Mouse (Mus musculus) limb, embryonic 11.5 days (tissue): ENCODE data around the gene Osbpl9. TPM values are rescaled to one million over a fixed set of nuclear protein-coding genes. Genes with fewer than 3 reads are reported as not detected.

ENCODE experiments used
- ATAC-seq: fragments of 200-750 bp; cut with Nextera tagmentation; 2 replicates; pipeline ENCODE4 v1.8.0; 2017; ENCODE audit warnings: low read depth; ENCODE audit not compliant: insufficient number of reproducible peaks, low FRiP score, low TSS enrichment
- DNase-seq: peaks from one replicate; pipeline ENCODE4 v3.0.0-alpha.2; 2015; ENCODE audit warnings: low spot score
- H3K27ac ChIP-seq: fragments of 300-500 bp; sonication (generic); replicated peaks from 2 replicates; pipeline ENCODE4 v1.5.1; 2014; ENCODE audit warnings: low read depth, mild to moderate bottlenecking, low read length
- H3K27me3 ChIP-seq: fragments of 300-500 bp; sonication (generic); 2 replicates; pipeline ENCODE4 v1.6.1; 2014; ENCODE audit warnings: mild to moderate bottlenecking, low read length, mixed read lengths; ENCODE audit not compliant: control insufficient read depth, insufficient read depth
- H3K36me3 ChIP-seq: fragments of 300-500 bp; sonication (generic); 2 replicates; pipeline ENCODE4 v1.6.1; 2014; ENCODE audit warnings: mild to moderate bottlenecking, low read length, moderate library complexity, mixed read lengths; ENCODE audit not compliant: control insufficient read depth, insufficient read depth
- H3K4me1 ChIP-seq: fragments of 300-500 bp; sonication (generic); 2 replicates; pipeline ENCODE4 v1.6.1; 2014; ENCODE audit warnings: low read length, mixed read lengths; ENCODE audit not compliant: control insufficient read depth, insufficient read depth
- H3K4me2 ChIP-seq: fragments of 300-500 bp; sonication (generic); 2 replicates; pipeline ENCODE4 v1.6.1; 2014; ENCODE audit warnings: low read depth, mild to moderate bottlenecking, moderate library complexity; ENCODE audit not compliant: severe bottlenecking
- H3K4me3 ChIP-seq: fragments of 300-500 bp; sonication (generic); 2 replicates; pipeline ENCODE4 v1.5.1; 2014; ENCODE audit warnings: low read depth, low read length
- H3K9ac ChIP-seq: fragments of 300-500 bp; sonication (generic); 2 replicates; pipeline ENCODE4 v1.6.1; 2014; ENCODE audit warnings: mild to moderate bottlenecking, low read length
- H3K9me3 ChIP-seq: fragments of 300-500 bp; sonication (generic); 2 replicates; pipeline ENCODE4 v1.6.1; 2016; ENCODE audit warnings: low read length; ENCODE audit not compliant: control insufficient read depth
- WGBS: fragments of 180-500 bp; shearing (Covaris S2); extraction: QIAGEN DNeasy Blood & Tissue Kit; methylation state at CpG from one replicate; pipeline ENCODE4 v1.1.7; 2014; 5-methylcytosine and 5-hydroxymethylcytosine counted together
- polyA plus RNA-seq: library from polyadenylated mRNA; unstranded; fragments of >200 nt; fragmentation: Nextera tagmentation; extraction: Ambion mirVana; gene quantifications from 2 replicates; pipeline ENCODE4 v1.2.1, GENCODE M21; 2014

Gene Osbpl9
- polyA plus RNA-seq, 1 experiment from 2014 or later = 71.9 TPM

- H3K9me3 ChIP-seq = no peaks in the 10 kb centered on the region; the same call in 1 of the 2 replicates
- H3K9ac ChIP-seq = no peak overlapping the region
- H3K27me3 ChIP-seq = no peaks in the 10 kb centered on the region
- H3K4me2 ChIP-seq = no peak overlapping the region
- H3K4me3 ChIP-seq = no peak overlapping the region
- peaks cover 22% of the 10 kb centered on the region for H3K36me3 ChIP-seq
- DNase-seq = no peak
- H3K4me1 ChIP-seq = no peaks in the 10 kb centered on the region
- ATAC-seq = no peak
- no peak overlapping the region for H3K27ac ChIP-seq
- 89% methylated on average over 5 of the region's 5 CpGs for WGBS
Observed at GRCm38 (mm10) chr4:109065714-109066113, 136.4 kb downstream of the Osbpl9 start.

GRCm38 (mm10) chr4:109064941-109065340 lies 137.1 kb downstream of the Osbpl9 start:
- ATAC-seq (no peak), DNase-seq (no peak)
- WGBS = 89% methylated on average over 6 of the region's 6 CpGs
- Histone ChIP-seq H3K27me3 (no peaks in the 10 kb centered on the region), H3K4me2 (no peak overlapping the region), H3K4me1 (no peaks in the 10 kb centered on the region), H3K36me3 (peaks cover 26% of the 10 kb centered on the region), H3K9me3 (no peaks in the 10 kb centered on the region; the same call in 1 of the 2 replicates), H3K27ac (no peak overlapping the region), H3K4me3 (no peak overlapping the region), H3K9ac (no peak overlapping the region)

- Histone ChIP-seq H3K4me3 (no peak overlapping the region), H3K27me3 (no peaks in the 10 kb centered on the region), H3K36me3 (peaks cover 24% of the 10 kb centered on the region), H3K4me1 (no peaks in the 10 kb centered on the region), H3K9me3 (no peaks in the 10 kb centered on the region), H3K9ac (no peak overlapping the region), H3K4me2 (no peak overlapping the region), H3K27ac (no peak overlapping the region)
- 97% methylated on average over 4 of the region's 4 CpGs for WGBS
- DNase-seq (no peak), ATAC-seq (no peak)
Observed at GRCm38 (mm10) chr4:109059255-109059821, 142.7 kb downstream of the Osbpl9 start.

GRCm38 (mm10) chr4:109057640-109058039 lies 144.4 kb downstream of the Osbpl9 start:
- Histone ChIP-seq H3K36me3 (peaks cover 26% of the 10 kb centered on the region), H3K9ac (no peak overlapping the region), H3K9me3 (no peaks in the 10 kb centered on the region), H3K4me3 (no peak overlapping the region), H3K4me2 (no peak overlapping the region), H3K27me3 (no peaks in the 10 kb centered on the region), H3K4me1 (no peaks in the 10 kb centered on the region), H3K27ac (no peak overlapping the region)
- ATAC-seq (no peak), DNase-seq (no peak)
- 94% methylated on average over 8 of the region's 8 CpGs for WGBS

GRCm38 (mm10) chr4:109056351-109056750 lies 145.7 kb downstream of the Osbpl9 start:
- H3K4me2 ChIP-seq = no peak overlapping the region
- DNase-seq (no peak), ATAC-seq (no peak)
- no peak overlapping the region for H3K27ac ChIP-seq
- 84% methylated on average over 7 of the region's 7 CpGs for WGBS
- peaks cover 20% of the 10 kb centered on the region for H3K36me3 ChIP-seq
- no peak overlapping the region for H3K4me3 ChIP-seq
- no peaks in the 10 kb centered on the region for H3K9me3 ChIP-seq
- H3K4me1 ChIP-seq = no peaks in the 10 kb centered on the region
- no peaks in the 10 kb centered on the region for H3K27me3 ChIP-seq
- H3K9ac ChIP-seq = no peak overlapping the region

GRCm38 (mm10) chr4:109054003-109054402 lies 148.1 kb downstream of the Osbpl9 start:
- 83% methylated on average over 9 of the region's 9 CpGs for WGBS
- Histone ChIP-seq H3K4me2 (no peak overlapping the region), H3K36me3 (peaks cover 12% of the 10 kb centered on the region), H3K9me3 (no peaks in the 10 kb centered on the region), H3K27me3 (no peaks in the 10 kb centered on the region), H3K9ac (no peak overlapping the region), H3K4me1 (no peaks in the 10 kb centered on the region), H3K27ac (no peak overlapping the region), H3K4me3 (no peak overlapping the region)
- ATAC-seq (no peak), DNase-seq (no peak)

GRCm38 (mm10) chr4:109052282-109052681 lies 149.8 kb downstream of the Osbpl9 start:
- WGBS = 83% methylated on average over 1 of the region's 1 CpGs
- DNase-seq (no peak), ATAC-seq (no peak)
- H3K4me3 ChIP-seq = no peak overlapping the region
- H3K9ac ChIP-seq = no peak overlapping the region
- H3K27me3 ChIP-seq = no peaks in the 10 kb centered on the region
- no peak overlapping the region for H3K4me2 ChIP-seq
- no peaks in the 10 kb centered on the region for H3K9me3 ChIP-seq
- no peak overlapping the region for H3K27ac ChIP-seq
- H3K36me3 ChIP-seq = peaks cover 12% of the 10 kb centered on the region
- no peaks in the 10 kb centered on the region for H3K4me1 ChIP-seq

- no peaks in the 10 kb centered on the region for H3K27me3 ChIP-seq
- H3K4me1 ChIP-seq = no peaks in the 10 kb centered on the region
- H3K4me2 ChIP-seq = no peak overlapping the region
- peaks cover 11% of the 10 kb centered on the region; the same call in 1 of the 2 replicates for H3K36me3 ChIP-seq
- no peak overlapping the region for H3K9ac ChIP-seq
- no peak overlapping the region for H3K4me3 ChIP-seq
- no peaks in the 10 kb centered on the region for H3K9me3 ChIP-seq
- DNase-seq (no peak), ATAC-seq (no peak)
- 92% methylated on average over 4 of the region's 4 CpGs for WGBS
- no peak overlapping the region for H3K27ac ChIP-seq
Observed at GRCm38 (mm10) chr4:109048258-109048657, 153.8 kb downstream of the Osbpl9 start.

GRCm38 (mm10) chr4:109043756-109044155 lies 158.3 kb downstream of the Osbpl9 start:
- Histone ChIP-seq H3K9me3 (no peaks in the 10 kb centered on the region), H3K27ac (no peak overlapping the region), H3K9ac (no peak overlapping the region), H3K4me2 (no peak overlapping the region), H3K36me3 (peaks cover 13% of the 10 kb centered on the region; the same call in 1 of the 2 replicates), H3K4me1 (no peaks in the 10 kb centered on the region), H3K4me3 (no peak overlapping the region), H3K27me3 (no peaks in the 10 kb centered on the region)
- 87% methylated on average over 5 of the region's 5 CpGs for WGBS
- no peak for ATAC-seq
- DNase-seq = no peak
